Mouse (Mus musculus) liver, adult (tissue): Measurements from ENCODE around the gene Lrrc8c.

Experiments
- GATA4 ChIP-seq: IDR thresholded peaks from 2 replicates; pipeline ENCODE4 v1.6.1; 2014; ENCODE audit warnings: mild to moderate bottlenecking, low read length; ENCODE audit not compliant: insufficient replicate concordance

Gene Lrrc8c

DNA sequence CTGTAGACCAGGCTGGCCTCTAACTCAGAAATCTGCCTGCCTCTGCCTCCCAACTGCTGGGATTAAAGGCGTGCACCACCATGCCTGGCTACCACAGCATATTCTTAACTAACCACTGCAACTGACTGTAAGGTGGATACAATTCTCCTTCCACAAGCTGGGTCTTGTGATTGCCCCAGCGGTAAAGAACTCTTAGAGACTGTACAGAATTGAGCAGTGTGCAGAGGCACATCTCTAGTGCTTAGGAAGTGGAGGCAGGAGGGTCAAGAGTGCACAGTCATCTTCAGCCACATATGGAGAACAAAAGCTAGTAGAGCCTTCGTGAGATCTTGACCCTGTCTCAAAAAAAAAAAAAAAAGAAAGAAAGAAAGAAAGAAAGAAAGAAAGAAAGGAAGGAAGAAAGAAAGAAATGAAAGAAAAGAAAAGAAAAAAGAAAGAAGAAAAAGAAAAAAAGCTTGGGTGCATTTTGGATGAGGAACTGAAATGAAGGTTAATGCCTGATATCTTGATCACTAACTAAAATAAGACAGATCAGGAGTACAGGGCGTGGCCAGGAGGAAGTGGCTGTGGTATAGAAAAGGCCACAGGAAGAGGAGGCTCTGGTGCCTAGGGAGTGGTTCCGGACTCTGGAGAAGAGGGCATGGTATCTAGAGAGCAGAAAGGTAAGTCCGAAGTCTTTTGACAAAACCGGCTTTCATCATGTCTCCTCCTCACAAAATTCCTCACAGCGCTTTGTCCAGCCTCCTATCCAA is 131.7 kb downstream of the Lrrc8c start:
- no peak for TF ChIP-seq GATA4

DNA sequence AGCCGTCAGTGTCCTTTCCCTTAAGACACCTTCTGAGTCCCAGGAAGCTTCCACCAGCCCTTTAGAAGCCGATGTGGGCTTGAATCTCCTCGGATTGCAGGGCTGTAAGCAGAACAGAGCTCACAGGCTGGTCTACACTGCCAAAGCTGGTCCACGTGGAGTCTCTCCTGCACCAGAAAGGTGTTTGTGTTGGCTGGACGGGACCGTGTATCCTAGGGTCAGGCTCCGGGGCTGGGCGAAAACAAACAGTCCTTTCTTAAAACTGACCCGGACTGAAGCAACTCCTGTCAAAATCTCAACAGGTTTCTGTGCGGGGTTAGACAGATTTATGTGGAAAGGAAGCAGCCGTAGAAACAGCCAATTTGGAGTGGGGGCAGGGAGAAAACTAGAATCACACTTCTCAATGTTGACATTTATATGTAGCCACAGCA is 132.4 kb downstream of the Lrrc8c start:
- no peak for TF ChIP-seq GATA4

DNA sequence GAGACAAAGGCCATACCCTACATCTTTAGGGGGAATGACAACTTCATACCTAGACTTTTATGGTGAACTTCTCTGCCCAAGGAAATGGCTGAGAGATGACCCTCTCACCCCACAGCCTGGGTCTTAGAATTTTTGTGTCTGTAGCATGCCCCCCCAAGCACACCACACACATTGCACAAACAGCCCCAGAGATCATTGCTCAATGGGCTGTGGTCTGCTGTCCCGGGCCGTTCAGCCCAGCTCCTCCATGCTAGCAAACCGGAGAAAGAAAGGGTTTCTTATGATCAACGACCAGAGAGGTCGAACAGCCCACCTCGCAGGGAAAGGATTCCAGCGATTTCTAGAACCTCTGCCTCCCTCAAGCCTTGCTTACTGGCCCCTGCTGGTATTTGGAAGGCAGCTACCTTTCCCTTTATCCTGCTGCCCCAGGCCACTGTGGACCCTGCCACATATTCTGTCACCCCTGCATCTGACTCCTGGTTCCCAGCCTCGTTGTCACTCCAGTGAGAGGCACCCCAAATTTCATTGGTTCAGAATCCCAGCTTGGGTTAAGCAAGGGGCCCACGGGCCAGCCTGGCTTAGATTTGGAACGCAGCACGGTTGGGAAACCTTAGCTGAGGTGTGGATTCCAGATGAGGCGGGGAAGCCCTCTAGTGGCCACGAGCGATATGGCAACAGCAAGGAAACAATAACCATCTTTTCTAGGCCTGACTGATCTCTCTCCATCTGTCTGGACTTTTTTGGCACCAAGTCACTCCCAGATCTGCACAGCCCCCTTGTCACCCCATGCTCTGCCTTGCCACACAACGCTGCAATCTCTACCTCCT is 135.3 kb downstream of the Lrrc8c start:
- no peak for TF ChIP-seq GATA4

DNA sequence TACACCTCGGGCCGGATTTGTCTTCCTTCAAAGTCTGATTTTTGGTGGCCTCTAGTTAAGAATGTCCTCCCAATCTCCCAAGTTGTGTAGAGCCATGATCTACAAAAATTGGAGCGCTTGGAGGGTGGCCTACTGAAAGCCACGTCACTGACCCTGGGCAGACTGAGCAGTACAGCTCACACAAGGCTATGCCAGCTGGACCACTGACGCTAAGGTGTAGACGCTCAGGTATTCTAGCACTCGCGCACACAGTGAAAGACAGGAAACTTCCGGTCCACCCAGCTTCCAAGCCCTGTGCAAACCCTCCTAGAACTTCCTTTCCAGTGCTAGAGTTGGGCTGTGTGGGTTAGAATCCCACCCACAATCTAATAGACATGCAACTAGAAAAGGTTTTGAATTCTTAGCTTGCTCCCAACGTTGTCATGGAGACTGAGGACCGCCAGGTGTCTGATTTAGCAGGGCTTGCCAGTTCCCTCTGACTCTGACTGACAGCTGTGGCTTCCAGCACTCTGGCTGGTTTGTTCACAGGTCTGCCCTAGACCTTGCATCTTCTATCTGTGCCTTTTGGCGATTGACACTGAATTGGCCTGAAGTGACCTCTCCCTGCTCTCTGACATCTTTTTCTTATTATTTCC is 136.0 kb downstream of the Lrrc8c start:
- no peak for TF ChIP-seq GATA4

DNA sequence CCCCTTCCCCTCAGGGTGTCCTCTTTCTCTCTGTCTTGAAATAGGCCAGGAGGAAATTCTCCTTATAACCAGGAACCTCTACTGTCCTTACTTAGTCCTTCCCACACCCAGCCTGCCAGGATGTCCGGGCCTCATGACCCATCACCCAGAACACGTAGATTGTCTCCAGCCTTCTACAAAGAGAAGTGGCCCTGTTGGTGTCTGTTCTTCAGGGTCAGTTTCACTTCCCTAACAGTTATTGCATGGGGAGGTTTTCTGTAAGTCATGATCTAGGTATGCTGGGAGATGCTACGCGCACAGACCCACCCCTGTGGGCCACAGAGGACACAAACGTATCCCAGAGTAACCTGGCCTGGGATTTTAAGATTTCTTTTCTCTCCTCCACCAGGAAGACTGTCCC is 142.7 kb downstream of the Lrrc8c start:
- no peak for TF ChIP-seq GATA4
